Mouse (Mus musculus): ENCODE measurements around the gene Cldn8.

Cldn8 gene

GRCm38 (mm10) chr16:88563045-88563913 is at the start of gene Cldn8:
Cldn8 (minus strand) TSS chr16:88563183.
- DNase-seq: peak; percentile 60

- no peak for DNase-seq
Measured at GRCm38 (mm10) chr16:88612712-88613111, 49.7 kb upstream of the Cldn8 start.

- DNase-seq: no peak
Measured at GRCm38 (mm10) chr16:88611922-88612321, 48.9 kb upstream of the Cldn8 start, which contains the start of gene Krtap24-1. Krtap24-1 (minus strand) TSS chr16:88612279.

- no peak for DNase-seq
Measured at GRCm38 (mm10) chr16:88604570-88604969, 41.6 kb upstream of the Cldn8 start.

GRCm38 (mm10) chr16:88602464-88602863 is 39.5 kb upstream of the Cldn8 start:
- no peak for DNase-seq

- no peak for DNase-seq
Measured at GRCm38 (mm10) chr16:88600303-88600702, 37.3 kb upstream of the Cldn8 start.

GRCm38 (mm10) chr16:88599504-88600237 is 36.7 kb upstream of the Cldn8 start:
- DNase-seq: no peak

- DNase-seq: no peak
Measured at GRCm38 (mm10) chr16:88592758-88593157, 29.8 kb upstream of the Cldn8 start.

GRCm38 (mm10) chr16:88583338-88583737 is 20.4 kb upstream of the Cldn8 start:
- no peak for DNase-seq

- no peak for DNase-seq
Measured at GRCm38 (mm10) chr16:88575885-88576679, 13.1 kb upstream of the Cldn8 start.

GRCm38 (mm10) chr16:88572904-88573404 is 10.0 kb upstream of the Cldn8 start:
- DNase-seq: peak; percentile 18

- DNase-seq: no peak
Measured at GRCm38 (mm10) chr16:88570136-88570535, 7.2 kb upstream of the Cldn8 start.

- no peak for DNase-seq
Measured at GRCm38 (mm10) chr16:88569732-88570131, 6.7 kb upstream of the Cldn8 start.

- DNase-seq: no peak
Measured at GRCm38 (mm10) chr16:88569096-88569495, 6.1 kb upstream of the Cldn8 start.

GRCm38 (mm10) chr16:88561617-88562164 is 1.3 kb downstream of the Cldn8 start:
- DNase-seq: no peak

GRCm38 (mm10) chr16:88542488-88542887 is 20.5 kb downstream of the Cldn8 start:
- no peak for DNase-seq

- DNase-seq: no peak
Measured at GRCm38 (mm10) chr16:88539841-88540487, 23.0 kb downstream of the Cldn8 start.

- DNase-seq: no peak
Measured at GRCm38 (mm10) chr16:88511348-88511747, 51.6 kb downstream of the Cldn8 start.
